Mouse (Mus musculus): ENCODE measurements around the gene Nfxl1. TPM values are rescaled to one million over a fixed set of nuclear protein-coding genes. Genes with fewer than 3 reads are reported as not detected.
"Not testable (repeated sequence)": the region's sequence is repeated elsewhere in the genome, so short reads cannot be mapped to it uniquely, and the experiment has no call there.

The Nfxl1 gene
- 12.5 and 12.7 TPM in 2 replicates for total RNA-seq (2021)
- long read RNA-seq, experiment 1, transcript Nfxl1-202 (23 exons, 3,712 nt), result major isoform, 5 of 6 reads
- long read RNA-seq, experiment 1, partial matches to known transcripts, result 0 of 6 reads
- long read RNA-seq, experiment 1, other reads (novel, unspliced or antisense), result 1 of 6 reads
- long read RNA-seq, experiment 2, partial matches to known transcripts, result 1 of 5 reads
- long read RNA-seq, experiment 2, other reads (novel, unspliced or antisense), result 0 of 5 reads

GRCm38 (mm10) chr5:72559544-72560049 lies at the start of gene Nfxl1:
Gene Nfxl1, minus strand, starts transcription at chr5:72559684.
- peak; percentile 98 for DNase-seq

- DNase-seq, result no peak
Measured at GRCm38 (mm10) chr5:72603138-72603537, 43.7 kb upstream of the Nfxl1 start.

GRCm38 (mm10) chr5:72601006-72601405 lies 41.5 kb upstream of the Nfxl1 start:
- DNase-seq, result peak; percentile 74

- no peak for DNase-seq
Measured at GRCm38 (mm10) chr5:72587192-72587681, 27.8 kb upstream of the Nfxl1 start, which contains the start of gene Gm5868. Gene Gm5868, minus strand, starts transcription at chr5:72587551.

- DNase-seq, result not testable (repeated sequence)
Measured at GRCm38 (mm10) chr5:72586667-72587191, 27.2 kb upstream of the Nfxl1 start.

GRCm38 (mm10) chr5:72586122-72586521 lies 26.6 kb upstream of the Nfxl1 start:
- peak; percentile 6 for DNase-seq

- DNase-seq, result not testable (repeated sequence)
Measured at GRCm38 (mm10) chr5:72580970-72581332, 21.5 kb upstream of the Nfxl1 start, which contains the start of gene Zar1. Gene Zar1, minus strand, starts transcription at chr5:72581254.

- peak; percentile 38 for DNase-seq
Measured at GRCm38 (mm10) chr5:72580088-72580969, 20.8 kb upstream of the Nfxl1 start.

GRCm38 (mm10) chr5:72579599-72579998 lies 20.1 kb upstream of the Nfxl1 start:
- not testable (repeated sequence) for DNase-seq

GRCm38 (mm10) chr5:72565621-72566020 lies 6.1 kb upstream of the Nfxl1 start:
- DNase-seq, result no peak

- not testable (repeated sequence) for DNase-seq
Measured at GRCm38 (mm10) chr5:72563183-72563582, 3.7 kb upstream of the Nfxl1 start.

GRCm38 (mm10) chr5:72560976-72561628 lies 1.6 kb upstream of the Nfxl1 start:
- DNase-seq, result no peak

GRCm38 (mm10) chr5:72558716-72559526 lies 563 bp downstream of the Nfxl1 start:
- peak; percentile 61 for DNase-seq

GRCm38 (mm10) chr5:72556245-72556644 lies 3.2 kb downstream of the Nfxl1 start:
- DNase-seq, result no peak

GRCm38 (mm10) chr5:72551209-72551608 lies 8.3 kb downstream of the Nfxl1 start:
- no peak for DNase-seq

GRCm38 (mm10) chr5:72528896-72529295 lies 30.6 kb downstream of the Nfxl1 start:
- peak; percentile 58 for DNase-seq

- no peak for DNase-seq
Measured at GRCm38 (mm10) chr5:72513808-72514207, 45.7 kb downstream of the Nfxl1 start.

GRCm38 (mm10) chr5:72505740-72506139 lies 53.7 kb downstream of the Nfxl1 start:
- DNase-seq, result peak; percentile 18

- peak; percentile 17 for DNase-seq
Measured at GRCm38 (mm10) chr5:72503531-72504523, 55.7 kb downstream of the Nfxl1 start, which contains the start of gene Corin. Gene Corin, minus strand, starts transcription at chr5:72504473.

GRCm38 (mm10) chr5:72502778-72503177 lies 56.7 kb downstream of the Nfxl1 start:
- DNase-seq, result no peak

Measured in adrenal gland, postnatal 14 days (tissue).